Mouse (Mus musculus) myocyte (in vitro differentiated cells): ENCODE measurements at regions not wholly inside any gene's neighbourhood (a gene's known extent, or its start where the extent isn't known, plus 50 kb on each side); places are given as distances from the start of the nearest gene placed in this dataset.

ENCODE experiments used
- CEBPB ChIP-seq: IDR thresholded peaks from 2 replicates; pipeline ENCODE4 v1.6.1; 2011; ENCODE audit warnings: mild to moderate bottlenecking, moderate library complexity; ENCODE audit not compliant: poor library complexity, insufficient read depth, severe bottlenecking
- MYOG ChIP-seq, 3 experiments: IDR thresholded peaks; one replicate each; pipeline ENCODE4 v1.6.1; 2011; ENCODE audit warnings: control low read depth in 2 of 3, low read depth in 2 of 3, mild to moderate bottlenecking in 2 of 3; ENCODE audit not compliant: insufficient read length in 2 of 3, control insufficient read depth in 1 of 3, insufficient read depth in 1 of 3
- POLR2A ChIP-seq: IDR thresholded peaks from one replicate; pipeline ENCODE4 v1.6.1; 2011; ENCODE audit warnings: low read depth, mild to moderate bottlenecking, control low read depth, moderate library complexity; ENCODE audit not compliant: insufficient read length
- USF1 ChIP-seq: IDR thresholded peaks from one replicate; pipeline ENCODE4 v1.6.1; 2011; ENCODE audit warnings: low read depth, mild to moderate bottlenecking, control low read depth, moderate library complexity

DNA sequence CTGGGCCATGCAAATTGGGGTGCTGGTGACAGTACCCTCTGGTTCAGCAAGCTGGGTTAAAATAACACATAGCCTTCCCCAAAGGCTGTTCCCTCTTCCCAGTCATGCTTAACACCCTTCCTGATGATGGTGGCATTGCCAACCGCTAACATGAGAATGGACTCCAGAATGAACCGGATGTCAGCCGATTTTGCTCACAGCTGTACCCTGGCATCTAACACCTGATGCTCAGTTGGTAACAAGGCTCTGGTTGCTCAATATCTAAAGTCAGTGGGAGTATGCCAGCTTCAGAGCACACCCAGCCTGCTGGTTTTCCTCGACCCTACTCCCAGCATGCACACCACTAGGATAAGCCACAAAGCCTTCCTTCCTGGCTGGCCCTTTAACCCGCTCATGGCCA is 164.6 kb upstream of the Nfe2l3 start:
- TF ChIP-seq CEBPB (no peak), MYOG (IDR thresholded peaks at IDR 0.05; ENCODE audit: control insufficient read depth in 1 of 3, insufficient read depth in 1 of 3, insufficient read length in 2 of 3, low read depth in 2 of 3) (no peak), POLR2A (no peak), USF1 (no peak)
